Mouse (Mus musculus) stomach, embryonic 14.5 days (tissue): ENCODE data around the gene Dda1. TPM values are rescaled to one million over a fixed set of nuclear protein-coding genes. Genes with fewer than 3 reads are reported as not detected.

Experiments used
- ATAC-seq: fragments of 200-750 bp; cut with Nextera tagmentation; 2 replicates; pipeline ENCODE4 v1.8.0; 2017; ENCODE audit warnings: low read depth, moderate TSS enrichment; ENCODE audit not compliant: insufficient number of reproducible peaks, insufficient read depth, low FRiP score
- H3K27ac ChIP-seq: fragments of 300-500 bp; sonication (generic); 2 replicates; pipeline ENCODE4 v1.5.1; 2014; ENCODE audit warnings: mild to moderate bottlenecking, low read length, moderate library complexity, mixed read lengths
- H3K27me3 ChIP-seq: fragments of 300-500 bp; sonication (generic); 2 replicates; pipeline ENCODE4 v1.6.1; 2014; ENCODE audit warnings: low read length, control low read depth, mixed read lengths; ENCODE audit not compliant: control insufficient read depth, insufficient read depth
- H3K36me3 ChIP-seq: fragments of 300-500 bp; sonication (generic); 2 replicates; pipeline ENCODE4 v1.6.1; 2014; ENCODE audit warnings: mild to moderate bottlenecking, control low read depth, low read length, moderate library complexity, mixed read lengths; ENCODE audit not compliant: control insufficient read depth, insufficient read depth
- H3K4me1 ChIP-seq: fragments of 300-500 bp; sonication (generic); 2 replicates; pipeline ENCODE4 v1.6.1; 2014; ENCODE audit warnings: low read length, control low read depth, mixed read lengths; ENCODE audit not compliant: control insufficient read depth, insufficient read depth
- H3K4me2 ChIP-seq: fragments of 300-500 bp; sonication (generic); replicated peaks from 2 replicates; pipeline ENCODE4 v1.6.1; 2014; ENCODE audit warnings: low read depth, low read length, control low read depth
- H3K4me3 ChIP-seq: fragments of 300-500 bp; sonication (generic); 2 replicates; pipeline ENCODE4 v1.5.1; 2014; ENCODE audit warnings: low read depth, low read length, control low read depth
- H3K9ac ChIP-seq: fragments of 300-500 bp; sonication (generic); replicated peaks from 2 replicates; pipeline ENCODE4 v1.6.1; 2014; ENCODE audit warnings: low read depth, mild to moderate bottlenecking, control low read depth, low read length, moderate library complexity, mixed read lengths
- H3K9me3 ChIP-seq: fragments of 300-500 bp; sonication (generic); 2 replicates; pipeline ENCODE4 v1.6.1; 2016; ENCODE audit warnings: low read depth, low read length, control low read depth; ENCODE audit not compliant: control insufficient read depth
- WGBS: fragments of 180-500 bp; shearing (Covaris S2); extraction: QIAGEN DNeasy Blood & Tissue Kit; methylation state at CpG from one replicate; pipeline ENCODE4 v1.1.7; 2014; 5-methylcytosine and 5-hydroxymethylcytosine counted together
- polyA plus RNA-seq: library from polyadenylated mRNA; unstranded; fragments of >200 nt; fragmentation: Nextera tagmentation; extraction: Ambion mirVana; gene quantifications from 2 replicates; pipeline ENCODE4 v1.2.1, GENCODE M21; 2014

Dda1 gene
- polyA plus RNA-seq, 1 experiment from 2014 or later = 98.9 TPM

DNA sequence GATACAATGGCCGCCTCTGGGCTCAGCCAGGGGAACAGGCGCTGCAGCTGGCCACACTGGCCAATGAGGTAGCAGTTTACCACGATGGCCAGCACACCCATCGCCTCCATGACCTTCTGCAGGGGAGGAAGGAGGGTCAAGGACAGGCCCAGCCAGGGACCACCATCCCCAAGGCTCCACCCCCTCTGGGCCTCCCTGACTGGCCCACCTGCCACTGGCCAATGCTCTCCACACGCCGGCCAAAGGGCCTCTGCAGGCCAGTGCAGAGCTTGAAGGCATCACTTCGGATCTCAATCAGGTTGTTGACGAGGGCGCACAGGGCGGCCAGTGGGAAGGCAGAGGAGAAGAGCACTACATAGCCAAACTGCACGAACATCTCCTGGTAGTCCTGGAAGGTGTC lies 9.9 kb downstream of the Dda1 start:
- Histone ChIP-seq H3K4me1 (no peaks in the 10 kb centered on the region), H3K4me3 (no peak overlapping the region), H3K36me3 (peaks cover 29% of the 10 kb centered on the region; the same call in 1 of the 2 replicates)

DNA sequence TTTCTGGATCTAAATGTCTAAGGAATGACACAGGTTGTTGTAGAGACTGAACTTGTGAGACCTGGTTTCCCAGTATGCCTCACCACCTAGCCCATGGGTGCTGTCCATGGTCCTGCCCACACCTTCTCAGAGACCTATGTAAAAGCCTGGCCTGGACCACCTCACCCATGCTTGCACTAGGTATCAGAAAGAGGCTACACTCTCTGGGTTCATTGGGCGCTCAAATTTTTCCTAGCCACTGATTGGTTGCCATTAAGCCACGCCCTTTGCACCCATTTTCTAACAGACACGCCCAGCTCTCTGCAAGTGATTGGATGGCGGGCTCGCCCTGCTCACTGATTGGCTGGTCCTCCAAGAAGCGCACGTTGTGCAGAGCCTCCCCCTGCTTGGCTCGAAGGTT lies 14.9 kb downstream of the Dda1 start:
- H3K4me3 ChIP-seq = no peak overlapping the region
- H3K27ac ChIP-seq = no peak overlapping the region
- H3K27me3 ChIP-seq = no peaks in the 10 kb centered on the region
- no peaks in the 10 kb centered on the region for H3K9me3 ChIP-seq
- 54% methylated on average over 8 of the region's 8 CpGs for WGBS
- no peak for ATAC-seq
- no peak overlapping the region for H3K9ac ChIP-seq
- peaks cover 16% of the 10 kb centered on the region; the same call in 1 of the 2 replicates for H3K36me3 ChIP-seq
- peaks cover 8% of the 10 kb centered on the region; the same call in 1 of the 2 replicates for H3K4me1 ChIP-seq
- H3K4me2 ChIP-seq = no peak overlapping the region

More for the DNA sequence above, 9.9 kb downstream of the Dda1 start:
- Histone ChIP-seq H3K9me3 (no peaks in the 10 kb centered on the region), H3K27ac (no peak overlapping the region), H3K27me3 (no peaks in the 10 kb centered on the region), H3K4me2 (no peak overlapping the region), H3K9ac (no peak overlapping the region)
- 91% methylated on average over 11 of the region's 11 CpGs for WGBS
- no peak for ATAC-seq

DNA sequence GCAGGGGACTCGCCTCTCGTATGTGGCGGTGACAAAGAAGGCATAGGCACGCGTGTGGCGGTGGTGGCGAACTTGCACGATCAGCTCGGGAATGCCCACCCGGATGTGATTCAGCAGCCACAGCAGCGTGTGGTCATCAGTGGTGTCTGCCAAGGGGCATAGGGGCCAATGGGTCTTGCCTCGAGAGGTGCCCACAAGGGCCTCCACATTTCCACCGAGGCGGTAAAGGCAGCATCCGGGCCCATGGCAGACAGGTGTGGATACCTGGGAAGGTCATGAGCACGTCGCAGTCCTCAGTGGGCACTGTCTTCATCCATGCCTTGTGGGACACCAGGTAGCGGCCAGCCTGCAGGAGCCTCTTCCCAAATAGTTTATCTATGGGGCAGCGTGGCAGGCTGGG lies 15.7 kb downstream of the Dda1 start:
- H3K9ac ChIP-seq = no peak overlapping the region

DNA sequence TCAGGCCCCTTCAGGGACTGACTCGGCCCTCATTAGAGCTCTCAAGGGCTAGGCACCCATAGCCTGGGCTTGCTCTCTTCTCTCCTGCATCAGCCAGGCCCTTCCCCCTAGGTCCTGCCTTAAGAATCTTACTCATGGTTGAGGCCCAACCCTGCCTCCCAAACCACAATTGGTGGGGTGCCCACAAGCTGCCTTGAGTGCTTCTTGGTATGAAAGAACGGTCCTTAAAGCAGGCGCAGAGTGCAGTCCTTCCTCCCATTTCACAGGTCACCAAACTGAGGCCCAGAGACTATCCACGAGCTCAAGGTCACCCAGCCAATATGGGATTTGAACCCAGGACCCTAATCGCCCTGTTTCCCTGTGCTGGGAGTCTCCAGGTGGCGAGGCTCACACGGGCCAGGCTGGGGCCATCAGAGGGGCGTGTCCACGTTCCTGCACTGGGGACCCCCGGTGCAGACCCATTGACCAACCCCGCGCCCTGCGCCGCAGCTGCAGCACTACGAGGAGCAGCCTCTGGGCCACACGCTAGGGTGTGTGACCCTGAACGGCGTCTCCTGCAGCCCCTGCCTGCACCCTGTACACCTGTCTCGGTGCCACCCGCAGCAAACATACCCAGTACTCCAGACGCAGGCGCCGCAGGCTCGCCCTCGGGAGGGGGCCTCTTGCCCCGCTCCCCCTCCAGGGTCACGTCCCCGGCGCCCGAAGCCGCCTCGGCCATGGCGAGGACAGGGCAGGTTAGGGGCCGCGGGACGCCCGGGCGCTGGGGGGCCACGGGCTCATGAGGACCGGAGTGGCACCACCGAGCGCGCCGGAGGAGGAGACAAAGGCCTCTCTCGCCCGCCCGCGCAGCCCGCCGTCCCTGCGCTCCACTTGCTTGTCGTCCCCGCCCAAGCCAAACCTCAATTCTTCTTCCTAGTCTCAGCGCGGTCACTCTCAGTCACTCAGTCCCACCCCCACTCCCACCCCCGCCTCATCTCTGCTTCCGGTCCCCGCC lies 16.4 kb downstream of the Dda1 start, which contains the start of gene Ano8:
TSS of gene Ano8 (minus strand) at position 822 of the 994 bp plus-strand sequence.
- H3K27ac ChIP-seq = peak within 1 kb of the TSS; percentile 69
- peak; percentile 68 for ATAC-seq
- no peaks in the 10 kb centered on the region for H3K9me3 ChIP-seq
- H3K4me3 ChIP-seq = peak within 1 kb of the TSS; percentile 76
- H3K4me2 ChIP-seq = peak within 1 kb of the TSS; percentile 96
- H3K4me1 ChIP-seq = peaks cover 18% of the 10 kb centered on the region
- WGBS = 5% methylated on average over 53 of the region's 58 CpGs
- H3K36me3 ChIP-seq = peaks cover 10% of the 10 kb centered on the region; the same call in 1 of the 2 replicates
- H3K9ac ChIP-seq = peak within 1 kb of the TSS; percentile 74
- H3K27me3 ChIP-seq = no peaks in the 10 kb centered on the region

More for the DNA sequence above, 15.7 kb downstream of the Dda1 start:
- Histone ChIP-seq H3K4me2 (peak overlapping the region; percentile 96), H3K4me1 (peaks cover 16% of the 10 kb centered on the region), H3K9me3 (no peaks in the 10 kb centered on the region), H3K27me3 (no peaks in the 10 kb centered on the region), H3K27ac (no peak overlapping the region), H3K36me3 (peaks cover 11% of the 10 kb centered on the region; the same call in 1 of the 2 replicates), H3K4me3 (peak overlapping the region; percentile 76; the same call in 1 of the 2 replicates)
- WGBS = 94% methylated on average over 19 of the region's 19 CpGs
- no peak for ATAC-seq

DNA sequence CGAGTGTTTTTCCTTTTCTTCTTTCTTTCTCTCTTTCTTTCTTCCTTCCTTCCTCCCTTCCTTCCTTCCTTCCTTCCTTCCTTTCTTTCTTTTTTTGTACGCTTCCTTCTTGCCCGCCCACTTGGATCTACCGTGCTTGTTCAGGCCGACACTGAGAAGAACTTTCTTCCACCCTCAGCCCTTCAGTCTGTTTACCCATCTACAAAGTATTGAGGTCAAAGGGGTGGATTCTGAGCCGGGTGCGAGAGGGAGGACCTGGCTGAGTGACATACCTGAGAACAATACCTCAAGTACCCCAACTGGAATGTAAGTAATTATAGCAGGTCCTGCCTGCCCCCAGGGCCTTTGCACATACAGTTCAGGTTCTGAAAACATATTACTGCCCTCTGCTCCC lies 17.1 kb downstream of the Dda1 start:
- WGBS = 6% methylated on average over 7 of the region's 7 CpGs
- Histone ChIP-seq H3K36me3 (peaks cover 13% of the 10 kb centered on the region; the same call in 1 of the 2 replicates), H3K27ac (peak overlapping the region; percentile 41; the same call in 1 of the 2 replicates), H3K4me3 (peak overlapping the region; percentile 76), H3K27me3 (no peaks in the 10 kb centered on the region), H3K4me2 (peak overlapping the region; percentile 96), H3K4me1 (peaks cover 18% of the 10 kb centered on the region), H3K9ac (0 out of 2 replicates have a peak overlapping the region, but pooled peaks have one; percentile 7), H3K9me3 (no peaks in the 10 kb centered on the region)
- no peak for ATAC-seq

DNA sequence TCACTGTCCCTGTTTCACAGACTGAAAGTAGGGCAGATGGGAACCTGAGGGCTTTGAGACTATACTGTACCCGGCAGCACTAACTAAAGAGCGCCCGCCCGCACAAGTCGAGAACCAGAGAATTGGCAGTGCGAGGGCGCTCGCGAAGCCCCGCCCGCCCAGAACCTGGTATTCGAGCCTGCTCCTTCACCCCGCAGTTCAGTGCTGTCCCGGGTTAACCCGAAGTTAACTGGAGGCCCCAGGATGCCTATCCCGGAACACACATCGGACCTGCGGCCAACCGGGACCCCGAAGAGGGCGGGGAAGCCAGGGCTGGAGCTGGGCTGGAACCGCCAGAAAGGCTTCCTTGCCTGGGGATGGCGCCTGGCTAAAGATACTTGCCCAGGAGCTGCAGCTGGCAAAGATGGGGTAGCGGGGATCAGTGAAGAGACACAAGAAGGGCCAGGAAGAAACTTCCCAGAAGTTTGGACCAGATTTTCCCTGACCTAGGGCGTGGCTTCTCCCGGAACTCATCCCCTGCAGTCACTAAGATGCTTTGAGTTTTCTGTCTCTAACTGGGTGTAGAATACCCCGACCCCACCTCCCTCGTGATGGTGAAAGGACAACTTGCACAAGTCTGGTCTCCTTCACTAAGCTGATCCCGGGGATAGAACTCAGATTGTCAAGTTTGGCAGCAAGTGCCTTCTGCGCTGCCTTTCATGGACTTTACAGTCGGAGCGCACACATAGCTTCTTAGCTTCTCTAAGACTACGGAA lies 18.9 kb downstream of the Dda1 start, which contains the start of gene Gtpbp3:
TSS of gene Gtpbp3 (plus strand) at position 413 of the 755 bp plus-strand sequence.
- H3K4me3 ChIP-seq = peak within 1 kb of the TSS; percentile 62
- no peaks in the 10 kb centered on the region for H3K27me3 ChIP-seq
- peak within 1 kb of the TSS; percentile 68 for H3K9ac ChIP-seq
- H3K9me3 ChIP-seq = no peaks in the 10 kb centered on the region
- under 1% methylated on average over 33 of the region's 33 CpGs for WGBS
- H3K4me1 ChIP-seq = peaks cover 18% of the 10 kb centered on the region
- peaks cover 22% of the 10 kb centered on the region; the same call in 1 of the 2 replicates for H3K36me3 ChIP-seq
- peak within 1 kb of the TSS; percentile 95 for H3K27ac ChIP-seq
- peak within 1 kb of the TSS; percentile 99 for H3K4me2 ChIP-seq
- ATAC-seq = peak; percentile 33; the same call in 1 of the 2 replicates

DNA sequence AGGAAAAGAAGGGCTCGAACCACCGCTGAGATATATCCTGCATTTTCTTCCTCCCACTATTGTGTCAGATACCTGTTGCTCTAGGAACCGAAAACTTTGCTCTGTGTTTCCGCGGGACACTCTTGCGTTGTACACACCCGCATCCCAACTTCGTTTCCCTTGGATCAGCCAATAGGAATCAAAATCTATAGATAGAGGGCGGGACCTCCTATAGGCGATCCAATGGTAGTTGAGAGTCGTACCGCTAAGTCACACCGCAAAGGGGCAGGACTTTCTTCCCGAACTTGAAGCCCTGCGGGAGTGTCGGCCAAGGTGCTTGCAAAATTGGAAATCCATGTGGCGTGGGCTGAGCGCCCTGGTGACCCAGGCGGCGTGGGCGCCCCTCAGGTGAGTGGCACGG lies 19.5 kb downstream of the Dda1 start:
- Histone ChIP-seq H3K9me3 (no peaks in the 10 kb centered on the region), H3K4me3 (peak overlapping the region; percentile 62), H3K27me3 (no peaks in the 10 kb centered on the region), H3K4me1 (peaks cover 18% of the 10 kb centered on the region), H3K36me3 (peaks cover 24% of the 10 kb centered on the region; the same call in 1 of the 2 replicates), H3K27ac (peak overlapping the region; percentile 95), H3K4me2 (peak overlapping the region; percentile 99), H3K9ac (peak overlapping the region; percentile 68)
- peak; percentile 82 for ATAC-seq
- WGBS = under 1% methylated on average over 22 of the region's 22 CpGs

DNA sequence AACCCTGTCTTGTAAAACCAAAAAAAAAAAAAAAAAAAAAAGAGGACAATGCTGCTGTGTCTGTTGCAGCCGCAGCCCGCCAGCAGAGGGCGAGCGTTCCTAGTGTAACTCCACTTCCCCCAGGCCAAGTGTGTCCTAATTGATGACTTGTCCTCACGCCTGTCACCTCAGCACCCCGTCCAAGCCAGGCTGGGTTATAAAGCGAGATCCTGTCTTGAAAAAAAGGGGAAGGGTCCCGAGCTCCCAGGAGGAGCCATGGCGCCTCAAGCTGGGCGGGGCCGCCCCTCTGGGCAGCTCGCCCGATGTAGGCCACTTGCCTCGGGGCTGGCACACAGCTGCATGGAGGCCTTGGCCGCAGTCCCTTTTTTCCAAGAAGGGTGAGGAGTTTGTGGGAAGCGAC lies 26.0 kb downstream of the Dda1 start:
- peak; percentile 34; the same call in 1 of the 2 replicates for ATAC-seq
- Histone ChIP-seq H3K36me3 (peaks cover 30% of the 10 kb centered on the region), H3K9me3 (no peaks in the 10 kb centered on the region), H3K4me1 (peaks cover 20% of the 10 kb centered on the region), H3K4me3 (no peak overlapping the region), H3K9ac (no peak overlapping the region), H3K27me3 (no peaks in the 10 kb centered on the region), H3K27ac (no peak overlapping the region), H3K4me2 (no peak overlapping the region)
- 26% methylated on average over 16 of the region's 16 CpGs for WGBS
